Mouse (Mus musculus) c-Kit-positive CD71-negative TER-119-negative erythroid progenitor cells, embryonic 14.5 days (primary cell): ENCODE measurements around the gene Tent5c.

Source experiments
- DNase-seq: peaks from one replicate; pipeline ENCODE4 v3.0.0-alpha.2; 2013; ENCODE audit warnings: low read depth

Gene Tent5c

GRCm38 (mm10) chr3:100489133-100490009 is at the start of gene Tent5c:
TSS of gene Tent5c (minus strand) at chr3:100489324.
- peak; percentile 93 for DNase-seq

GRCm38 (mm10) chr3:100536686-100537085 is 47.6 kb upstream of the Tent5c start:
- no peak for DNase-seq

GRCm38 (mm10) chr3:100535902-100536301 is 46.8 kb upstream of the Tent5c start:
- no peak for DNase-seq

GRCm38 (mm10) chr3:100535298-100535697 is 46.2 kb upstream of the Tent5c start:
- no peak for DNase-seq

- no peak for DNase-seq
These were observed 45.3 kb upstream of the Tent5c start for GRCm38 (mm10) chr3:100534394-100534793.

GRCm38 (mm10) chr3:100533429-100533828 is 44.3 kb upstream of the Tent5c start:
- no peak for DNase-seq

- no peak for DNase-seq
These were observed 41.8 kb upstream of the Tent5c start for GRCm38 (mm10) chr3:100530919-100531318.

- no peak for DNase-seq
These were observed 41.2 kb upstream of the Tent5c start for GRCm38 (mm10) chr3:100530244-100530788.

- DNase-seq: no peak
These were observed 33.5 kb upstream of the Tent5c start for GRCm38 (mm10) chr3:100522671-100523070.

GRCm38 (mm10) chr3:100521626-100522025 is 32.5 kb upstream of the Tent5c start:
- no peak for DNase-seq

- no peak for DNase-seq
These were observed 26.6 kb upstream of the Tent5c start for GRCm38 (mm10) chr3:100515754-100516141.

- no peak for DNase-seq
These were observed 26.1 kb upstream of the Tent5c start for GRCm38 (mm10) chr3:100515093-100515753.

GRCm38 (mm10) chr3:100507174-100507573 is 18.1 kb upstream of the Tent5c start:
- DNase-seq: no peak

- no peak for DNase-seq
These were observed 17.6 kb upstream of the Tent5c start for GRCm38 (mm10) chr3:100506715-100507114.

GRCm38 (mm10) chr3:100503882-100504281 is 14.8 kb upstream of the Tent5c start:
- DNase-seq: no peak

- no peak for DNase-seq
These were observed 13.4 kb upstream of the Tent5c start for GRCm38 (mm10) chr3:100502516-100502915.

GRCm38 (mm10) chr3:100501899-100502298 is 12.8 kb upstream of the Tent5c start:
- DNase-seq: no peak

GRCm38 (mm10) chr3:100496081-100496480 is 7.0 kb upstream of the Tent5c start:
- no peak for DNase-seq

GRCm38 (mm10) chr3:100495456-100495855 is 6.3 kb upstream of the Tent5c start:
- no peak for DNase-seq

- DNase-seq: no peak
These were observed 5.8 kb upstream of the Tent5c start for GRCm38 (mm10) chr3:100494912-100495311.

- no peak for DNase-seq
These were observed 831 bp upstream of the Tent5c start for GRCm38 (mm10) chr3:100490010-100490300.

- DNase-seq: peak; percentile 55
These were observed 632 bp downstream of the Tent5c start for GRCm38 (mm10) chr3:100488251-100489132.
